Mouse (Mus musculus) C2C12 (cell line): Measurements from ENCODE around the gene Zdhhc1.
A peak's percentile ranks its signal among the peaks of the same experiment; 100 is the strongest.

Experiments used
- CEBPB ChIP-seq: IDR thresholded peaks from one replicate; pipeline ENCODE4 v1.6.1; 2011; ENCODE audit warnings: low read depth, mild to moderate bottlenecking, control low read depth, moderate library complexity
- CTCF ChIP-seq: IDR thresholded peaks from one replicate; pipeline ENCODE4 v1.5.1; 2011; ENCODE audit not compliant: control insufficient read depth, insufficient read depth, insufficient read length
- MAX ChIP-seq: IDR thresholded peaks from one replicate; pipeline ENCODE4 v1.6.1; 2011; ENCODE audit warnings: mild to moderate bottlenecking, control low read depth
- MYOD1 ChIP-seq: IDR thresholded peaks from one replicate; pipeline ENCODE4 v1.6.1; 2011; ENCODE audit warnings: low read depth; ENCODE audit not compliant: control insufficient read depth, insufficient read length
- MYOG ChIP-seq: IDR thresholded peaks from one replicate; pipeline ENCODE4 v1.6.1; 2011; ENCODE audit not compliant: control insufficient read depth, insufficient read length; ENCODE audit errors: extremely low read depth
- USF1 ChIP-seq: IDR thresholded peaks from one replicate; pipeline ENCODE4 v1.6.1; 2011; ENCODE audit warnings: low read depth, mild to moderate bottlenecking, control low read depth, moderate library complexity

DNA sequence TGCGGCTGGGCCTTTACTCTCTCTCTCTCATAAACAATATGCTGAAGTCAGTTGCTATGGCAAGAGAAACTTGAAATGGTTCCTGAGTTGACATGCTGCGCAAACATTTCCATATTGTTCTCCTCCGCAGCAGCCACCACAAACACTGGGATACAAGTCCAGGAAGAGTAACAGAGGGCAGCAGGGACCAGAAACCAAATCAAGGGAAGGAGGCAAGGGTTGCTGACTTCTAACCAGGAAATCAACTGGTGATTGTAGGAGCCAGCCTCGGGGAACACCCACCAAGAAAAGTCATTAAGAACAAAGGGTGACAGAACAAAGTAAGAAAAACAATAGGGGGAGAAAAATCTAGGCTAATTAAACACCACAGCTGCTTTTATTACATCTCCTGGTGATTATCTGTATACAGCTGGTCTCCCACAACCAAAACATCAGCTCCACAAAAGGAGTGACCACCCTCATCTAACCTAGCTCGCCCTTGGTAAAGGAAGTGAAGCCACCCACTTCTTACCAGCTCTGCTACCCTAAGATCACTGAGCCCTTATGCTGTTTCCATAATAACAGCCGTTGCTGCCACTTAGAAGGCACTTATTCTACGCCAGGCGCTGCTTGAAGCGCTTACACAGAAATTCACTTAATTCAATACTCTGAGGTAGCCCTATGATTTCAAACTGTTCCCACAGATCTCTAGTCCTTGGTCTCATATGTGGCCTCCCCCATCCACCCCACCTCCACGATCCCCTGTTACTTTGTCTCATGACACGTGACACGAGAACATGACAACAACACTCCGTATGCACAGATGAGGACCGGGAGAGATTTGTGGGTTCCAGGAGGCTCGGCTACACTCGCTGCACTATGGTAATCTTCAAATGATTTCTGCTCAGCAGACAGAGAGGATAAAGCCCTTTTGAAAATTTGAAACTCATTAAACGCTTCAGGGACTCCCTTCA lies 1.1 kb downstream of the Zdhhc1 start:
- TF ChIP-seq CTCF (no peak), MYOG (no peak), CEBPB (no peak), MYOD1 (no peak), MAX (no peak), USF1 (peak; percentile 53)
